Mouse (Mus musculus) gastrocnemius, postnatal 25 days (tissue): ENCODE measurements at regions not wholly inside any gene's neighbourhood (a gene's known extent, or its start where the extent isn't known, plus 50 kb on each side); places are given as distances from the start of the nearest gene placed in this dataset.
A peak's percentile ranks its signal among the peaks of the same experiment; 100 is the strongest.
"Not testable (repeated sequence)": the region's sequence is repeated elsewhere in the genome, so short reads cannot be mapped to it uniquely, and the experiment has no call there.

ENCODE experiments used
- DNase-seq: peaks from one replicate; pipeline ENCODE4 v3.0.0; 2022

- DNase-seq, result no peak
These were observed 223.6 kb upstream of the Egfl6 start for GRCm38 (mm10) chrX:166809165-166809564.

DNA sequence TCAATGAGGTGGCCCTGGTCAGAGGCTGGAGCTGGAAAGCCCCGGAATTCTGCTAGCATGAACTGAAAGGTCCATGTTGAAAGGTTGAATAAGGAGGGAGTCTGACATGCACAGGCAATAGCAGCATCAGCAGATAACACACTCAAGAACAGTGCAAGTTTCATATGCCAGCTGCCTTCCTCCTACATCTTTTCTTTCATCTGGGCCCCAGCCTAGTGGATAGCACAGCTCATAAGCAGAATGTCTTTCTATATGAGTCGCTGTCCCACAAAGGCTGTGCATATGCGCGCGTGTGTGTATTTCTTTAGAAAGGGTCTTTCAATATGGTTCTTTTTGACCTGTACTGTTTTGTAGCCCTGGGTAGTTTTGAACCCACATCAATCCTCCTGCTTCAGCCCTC lies 222.7 kb upstream of the Egfl6 start:
- no peak for DNase-seq

GRCm38 (mm10) chrX:166805957-166806356 lies 220.4 kb upstream of the Egfl6 start:
- no peak for DNase-seq

GRCm38 (mm10) chrX:166805480-166805879 lies 220.0 kb upstream of the Egfl6 start:
- DNase-seq, result no peak

DNA sequence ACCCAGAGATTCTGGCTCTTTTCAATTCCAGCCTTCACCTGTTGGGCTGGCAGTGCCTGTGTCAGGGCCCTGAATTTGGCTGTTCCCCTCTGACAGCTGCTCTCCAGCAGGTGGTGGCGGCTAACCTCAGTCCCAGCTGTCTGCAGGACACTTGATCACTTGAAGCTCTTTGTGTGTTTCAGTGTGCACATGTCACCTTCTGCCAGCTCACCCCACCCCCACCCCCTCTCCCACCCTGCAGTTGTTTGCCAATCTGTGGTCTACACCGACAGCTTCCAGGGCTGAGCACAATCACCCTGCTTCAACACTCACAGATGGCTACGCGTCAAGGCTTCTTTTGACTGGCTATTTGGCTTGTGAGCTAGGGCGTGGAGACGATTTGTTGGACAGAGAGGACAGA lies 217.7 kb upstream of the Egfl6 start:
- peak; percentile 34 for DNase-seq

- peak; percentile 21 for DNase-seq
These were observed 215.5 kb upstream of the Egfl6 start for GRCm38 (mm10) chrX:166801017-166801416.

DNA sequence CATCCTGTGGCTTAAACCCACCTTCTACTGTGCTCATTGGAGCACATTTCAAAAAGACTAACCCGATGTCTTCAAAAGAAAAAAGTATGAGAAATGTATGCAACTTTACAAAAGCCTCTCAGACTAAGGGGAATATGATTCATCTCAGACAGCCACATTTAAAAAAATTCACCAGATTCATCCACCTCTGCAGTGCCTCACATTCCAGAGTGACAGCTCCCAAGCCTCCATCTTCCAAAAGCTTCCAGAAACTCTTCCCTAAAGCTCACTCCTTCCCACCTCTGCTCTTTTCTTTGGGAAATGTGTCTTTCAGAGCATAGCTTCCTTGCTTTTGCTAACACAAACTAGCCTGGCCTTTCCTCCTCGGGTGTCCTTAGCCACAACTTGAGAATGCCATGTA lies 210.1 kb upstream of the Egfl6 start:
- DNase-seq, result no peak

GRCm38 (mm10) chrX:166789031-166789430 lies 203.5 kb upstream of the Egfl6 start:
- no peak for DNase-seq

- not testable (repeated sequence) for DNase-seq
These were observed 201.6 kb upstream of the Egfl6 start for GRCm38 (mm10) chrX:166787137-166787536.

GRCm38 (mm10) chrX:166785615-166786014 lies 200.1 kb upstream of the Egfl6 start:
- no peak for DNase-seq

DNA sequence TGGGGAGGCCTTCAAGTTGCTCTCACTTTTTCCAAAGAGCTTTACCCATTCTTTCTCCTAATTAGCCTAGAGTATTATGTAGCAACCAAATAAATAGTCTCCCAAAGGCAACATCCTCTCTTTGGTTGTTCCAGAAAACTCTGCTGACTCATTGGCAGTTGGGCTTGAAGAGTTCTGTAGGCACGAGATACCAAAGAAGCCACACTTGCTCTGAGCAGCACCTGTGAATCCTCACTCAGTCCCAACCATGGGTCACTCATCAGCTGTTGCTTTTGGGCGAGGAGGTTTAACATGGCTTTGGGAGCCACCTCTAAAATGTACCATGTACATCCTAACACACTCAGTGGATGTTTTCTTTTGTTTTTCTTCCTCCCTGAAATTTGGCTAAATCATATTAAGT lies 197.9 kb upstream of the Egfl6 start:
- no peak for DNase-seq

- DNase-seq, result no peak
These were observed 194.0 kb upstream of the Egfl6 start for GRCm38 (mm10) chrX:166779334-166780092.

- DNase-seq, result no peak
These were observed 187.9 kb upstream of the Egfl6 start for GRCm38 (mm10) chrX:166773408-166773854.

DNA sequence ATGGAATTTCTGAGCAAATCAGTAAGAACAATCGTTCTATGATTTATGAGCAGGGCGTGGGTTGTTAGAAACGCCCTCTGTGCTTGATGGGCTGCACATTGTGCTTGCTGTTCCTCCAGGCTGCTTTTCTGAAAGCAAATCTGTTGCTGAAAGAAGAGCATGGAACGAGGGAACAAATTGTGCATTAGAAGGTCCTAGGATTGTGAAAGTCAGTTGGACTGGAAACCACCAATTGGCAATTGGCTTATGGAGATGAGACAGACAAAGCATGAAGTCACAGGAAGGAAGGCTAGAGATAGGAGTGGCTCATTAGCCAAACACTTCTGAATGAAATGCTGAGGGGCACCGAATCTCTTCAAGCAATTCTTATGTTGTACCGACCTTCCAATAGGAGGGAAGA lies 181.5 kb upstream of the Egfl6 start:
- no peak for DNase-seq

DNA sequence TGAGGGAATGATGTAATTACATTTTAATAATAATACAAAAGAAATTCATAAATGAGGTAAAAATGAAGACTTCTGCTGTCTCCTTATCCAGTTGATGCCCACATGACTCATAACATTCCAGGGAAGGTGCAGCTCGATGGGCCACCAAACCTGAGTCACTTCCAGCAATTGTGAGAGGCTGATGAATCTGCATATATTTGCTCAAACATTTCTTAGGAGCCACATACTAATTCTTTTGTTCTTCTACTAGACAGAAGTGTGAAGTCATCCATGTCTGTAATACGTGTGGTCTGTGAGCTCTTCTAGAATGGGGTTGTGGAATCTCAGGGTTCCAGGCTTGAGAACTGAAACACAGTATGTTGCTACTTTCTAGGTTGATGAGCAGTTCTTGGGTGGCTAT lies 180.1 kb upstream of the Egfl6 start:
- no peak for DNase-seq

- no peak for DNase-seq
These were observed 176.6 kb upstream of the Egfl6 start for GRCm38 (mm10) chrX:166762098-166762497.

- DNase-seq, result no peak
These were observed 171.6 kb upstream of the Egfl6 start for GRCm38 (mm10) chrX:166757152-166757551.

DNA sequence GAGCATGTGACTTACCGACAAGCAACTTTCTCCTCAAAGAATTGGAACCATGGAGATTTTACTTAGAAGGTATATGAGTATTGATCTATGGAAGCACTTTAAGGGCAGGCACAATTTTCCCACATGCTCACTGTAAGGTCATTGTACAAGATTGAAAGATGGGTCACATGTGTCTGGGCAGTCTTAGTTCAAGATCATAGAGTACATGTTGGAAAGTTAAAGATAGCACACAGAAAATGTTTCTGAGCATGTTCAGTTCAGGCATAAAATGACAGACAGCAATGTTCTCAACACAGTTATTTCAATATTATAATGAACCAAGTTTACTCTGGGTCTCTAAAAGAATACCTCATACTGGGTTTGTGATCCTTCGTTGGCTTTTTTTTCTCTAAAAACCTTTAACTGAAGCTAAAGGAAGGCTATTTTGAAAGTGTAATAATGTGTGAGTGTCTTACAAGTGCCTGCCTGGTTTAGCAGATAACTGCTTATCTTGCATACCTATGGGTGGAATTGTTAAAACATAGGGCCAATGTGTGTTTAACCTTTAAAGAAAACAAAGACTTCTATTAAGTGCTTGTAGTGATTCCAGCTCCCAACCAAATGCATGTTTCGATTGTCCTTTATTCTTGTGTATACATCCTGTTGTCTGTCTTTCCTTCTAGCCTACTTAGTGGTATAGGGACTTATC lies 169.6 kb upstream of the Egfl6 start:
- DNase-seq, result no peak

GRCm38 (mm10) chrX:166749055-166749679 lies 163.6 kb upstream of the Egfl6 start:
- no peak for DNase-seq

DNA sequence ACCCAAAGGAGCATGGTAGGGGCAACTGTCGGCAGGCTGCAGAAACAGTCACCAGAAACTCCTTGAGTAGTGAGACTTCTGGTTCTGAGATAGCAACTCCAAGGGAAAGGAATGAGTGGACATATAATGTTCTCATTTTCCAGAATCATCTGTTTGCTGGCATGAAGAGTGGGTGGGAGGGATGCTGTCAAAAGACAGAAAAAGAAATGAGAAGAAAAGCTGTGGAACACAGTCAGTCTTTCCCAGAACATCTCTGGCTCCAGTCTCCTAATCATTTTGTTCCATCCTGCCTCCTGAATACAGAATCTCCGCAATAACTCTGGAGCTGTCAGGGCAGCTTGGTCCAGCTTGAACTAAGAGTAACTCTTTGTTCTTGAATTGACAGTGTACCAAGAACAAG lies 145.8 kb upstream of the Egfl6 start:
- DNase-seq, result no peak

- DNase-seq, result no peak
These were observed 143.1 kb upstream of the Egfl6 start for GRCm38 (mm10) chrX:166728622-166728928.

DNA sequence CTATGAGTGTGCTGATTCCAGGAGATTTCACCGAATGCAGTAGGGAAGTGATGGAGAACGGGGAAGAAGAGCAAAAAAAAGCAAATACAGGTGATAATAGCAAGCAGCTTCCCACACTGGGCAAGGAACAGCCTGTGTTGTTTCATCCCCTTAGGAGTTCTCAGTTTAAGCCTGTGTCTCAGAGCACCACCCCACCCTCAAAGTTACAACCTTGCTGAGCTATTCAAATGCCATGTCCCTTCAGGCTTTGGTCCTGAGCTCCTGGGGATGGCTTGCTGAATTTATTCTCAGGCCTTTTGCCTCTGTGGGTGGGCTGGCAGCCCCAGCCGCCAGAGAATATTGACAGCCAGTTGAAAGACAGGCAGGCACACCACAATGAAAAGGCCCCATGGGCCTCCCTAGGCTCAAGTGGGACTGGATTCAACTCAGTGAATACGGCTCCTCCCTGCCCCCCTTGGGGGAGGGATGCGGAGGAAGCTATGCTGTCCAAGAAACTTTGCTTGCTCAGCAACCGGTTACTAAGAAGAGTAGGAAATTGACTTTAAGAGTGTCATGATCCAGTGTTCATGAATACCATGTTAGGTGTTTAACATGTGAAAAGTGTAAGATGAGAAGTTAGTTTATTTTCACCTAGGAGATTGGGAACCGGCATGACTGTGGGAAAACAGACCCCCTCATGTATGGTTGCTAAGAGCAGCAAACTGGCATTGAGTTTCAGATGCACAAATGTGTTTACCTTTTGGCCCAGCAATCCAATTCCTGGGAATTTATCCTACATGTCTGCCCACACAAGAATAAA lies 142.5 kb upstream of the Egfl6 start:
- no peak for DNase-seq
